ENCODE assay signal across 22 mouse cellular contexts in genomic region chr1:153842121-153842740, GRCm38 (mm10). TPM values are rescaled to one million over a fixed set of nuclear protein-coding genes. Genes with fewer than 3 reads are reported as not detected.
DNase-seq lines count a peak whose midpoint lies in the region; TF ChIP-seq lines count a peak whose summit lies in the region.
"Had no signal": no experiment of that assay in that cellular context is flagged by ENCODE, and none has a peak within 500 bp of the region (broad histone marks: within the 10 kb centered on the region; RNA-seq: fewer than 3 reads in every experiment).

No protein-coding gene starts in this region.

- peaks cover 14% of the 10 kb centered on the region for H3K4me1 ChIP-seq in thymus, adult 2 months (replicated peaks; ENCODE audit: control insufficient read depth, insufficient read depth, low read length)
- H3K4me1 ChIP-seq: embryonic facial prominence, embryonic 12.5 days; limb, embryonic 12.5 days; neural tube, embryonic 13.5 days had no signal

- WGBS in thymus, adult 2 months, result 56% methylated on average over 11 of the region's 11 CpGs

- TF ChIP-seq CTCF in thymus, adult 2 months (IDR thresholded peaks at IDR 0.05; ENCODE audit: borderline replicate concordance, control insufficient read depth, extremely low read depth, insufficient read depth, low read length, poor library complexity), result no peak

- no peaks in the 10 kb centered on the region for H3K36me3 ChIP-seq in thymus, adult 2 months (ENCODE audit: control insufficient read depth, insufficient read depth, low read length)
- H3K36me3 ChIP-seq: embryonic facial prominence, embryonic 12.5 days; limb, embryonic 12.5 days; neural tube, embryonic 13.5 days had no signal

- peak; percentile 5 to 12 for DNase-seq in heart, postnatal 10 days
- DNase-seq in heart, adult 8-10 months (ENCODE audit: low spot score), result no peak
- DNase-seq in 3T3-L1 (ENCODE audit: low read depth, low spot score), result peak; percentile 74
- DNase-seq in NIH3T3 (ENCODE audit: low read depth), result peak; percentile 97
- peak; percentile 75 for DNase-seq in thymus, adult 2 months
- DNase-seq in kidney, postnatal 25 days, result no peak
- DNase-seq in embryo, embryonic 10.5 days (ENCODE audit: low spot score), result no peak
- DNase-seq: cerebellum, adult 11 months; cerebellum, postnatal 36 days; kidney, adult 18-20 months; kidney, postnatal 4 days had no signal

- peak overlapping the region; percentile 96 for H3K27ac ChIP-seq in thymus, adult 2 months (ENCODE audit: control insufficient read depth, insufficient read depth, low read length)
- H3K27ac ChIP-seq: embryonic facial prominence, embryonic 12.5 days; limb, embryonic 12.5 days; liver, embryonic 14.5 days; neural tube, embryonic 13.5 days had no signal

- no peaks in the 10 kb centered on the region for H3K27me3 ChIP-seq in thymus, adult 2 months (ENCODE audit: control insufficient read depth, insufficient read depth, low read length)
- H3K27me3 ChIP-seq: embryonic facial prominence, embryonic 12.5 days; limb, embryonic 12.5 days; neural tube, embryonic 13.5 days had no signal

- no peak overlapping the region for H3K4me3 ChIP-seq in thymus, adult 2 months (ENCODE audit: control insufficient read depth, insufficient read depth, low read length)
- H3K4me3 ChIP-seq: embryonic facial prominence, embryonic 12.5 days; limb, embryonic 12.5 days; neural tube, embryonic 13.5 days had no signal

- intact Hi-C loops in heart, postnatal 10 days (cut with DNase I), result no loop called here

- no peak for TF ChIP-seq POLR2A in thymus, adult 2 months (IDR thresholded peaks at IDR 0.05; ENCODE audit: control insufficient read depth, extremely low read depth, insufficient read depth, low read length, poor library complexity)

RNA-seq across cellular contexts. Expression of gene Rgsl1, which starts 1.7 kb away (rescaled TPM):
- total RNA-seq in heart, postnatal 10 days (2021), result not detected
- not detected for total RNA-seq in heart, adult 8-10 months (2022)
- polyA plus RNA-seq in thymus, adult 2 months (2012; rRNA removed), result 0.36 and 0.41 TPM in 2 replicates
- total RNA-seq: megakaryocyte-erythroid progenitor cell, adult 5-6 weeks; MEL had no signal
- polyA plus RNA-seq: limb, embryonic 12.5 days had no signal

RNA-seq across cellular contexts. Expression of gene Teddm1b, which starts 31.9 kb away (rescaled TPM):
- total RNA-seq in heart, postnatal 10 days (2021), result not detected
- not detected for total RNA-seq in heart, adult 8-10 months (2022)
- 0.19 and 0.26 TPM in 2 replicates for polyA plus RNA-seq in thymus, adult 2 months (2012; rRNA removed)
- total RNA-seq: heart, postnatal 25 days; layer of hippocampus, postnatal 14 days; megakaryocyte-erythroid progenitor cell, adult 5-6 weeks; MEL; midbrain, postnatal 0 days had no signal

RNA-seq across cellular contexts. Expression of gene Teddm1a, which starts 49.3 kb away (rescaled TPM):
- total RNA-seq in heart, postnatal 10 days (2021), result not detected
- total RNA-seq in heart, adult 8-10 months (2022), result not detected
- polyA plus RNA-seq in thymus, adult 2 months (2012; rRNA removed), result not detected in 2 replicates
- total RNA-seq: heart, postnatal 25 days; layer of hippocampus, postnatal 14 days; megakaryocyte-erythroid progenitor cell, adult 5-6 weeks; MEL; midbrain, postnatal 0 days had no signal
- polyA plus RNA-seq: embryonic facial prominence, embryonic 12.5 days; hindbrain, embryonic 16.5 days; limb, embryonic 12.5 days; liver, embryonic 14.5 days; lung, postnatal 0 days; midbrain, postnatal 0 days; neural tube, embryonic 13.5 days had no signal

RNA-seq across cellular contexts. Expression of gene Glul, which starts 57.5 kb away (rescaled TPM):
- 100 to 1,000 TPM; 208 to 345 TPM for total RNA-seq in heart, postnatal 10 days (2021)
- total RNA-seq in heart, adult 8-10 months (2022), result 100 to 1,000 TPM; 505 to 758 (median 680) TPM
- polyA plus RNA-seq in thymus, adult 2 months (2012; rRNA removed), result 153 and 200 TPM in 2 replicates

RNA-seq across cellular contexts. Expression of gene Teddm2, which starts 57.8 kb away (rescaled TPM):
- total RNA-seq in heart, postnatal 10 days (2021), result under 1 TPM; 0.30 to 0.69 TPM
- 1 to 10 TPM in 2 of 4 experiments, under 1 TPM in 2; 0.78 to 1.1 (median 0.91) TPM for total RNA-seq in heart, adult 8-10 months (2022)
- polyA plus RNA-seq in thymus, adult 2 months (2012; rRNA removed), result 0.57 and 0.93 TPM in 2 replicates
- total RNA-seq: megakaryocyte-erythroid progenitor cell, adult 5-6 weeks had no signal

Comparison
In these comparisons a context has a peak if more than half of its experiments do, and no peak if none do; other contexts are left out.
1. DNase-seq: peak in heart, postnatal 10 days (2 of 2), 3T3-L1 (single experiment), NIH3T3 (single experiment) and thymus, adult 2 months (single experiment); none in heart, adult 8-10 months (single experiment), kidney, postnatal 25 days (0 of 2) and embryo, embryonic 10.5 days (single experiment).